Mouse (Mus musculus): ENCODE data around the gene Pold2. TPM values are rescaled to one million over a fixed set of nuclear protein-coding genes. Genes with fewer than 3 reads are reported as not detected.

Pold2 gene
- 61.0 TPM for total RNA-seq (2023)

GRCm38 (mm10) chr11:5877921-5878526, at the start of gene Pold2:
Gene Pold2 (minus strand): TSS chr11:5878292.

DNA sequence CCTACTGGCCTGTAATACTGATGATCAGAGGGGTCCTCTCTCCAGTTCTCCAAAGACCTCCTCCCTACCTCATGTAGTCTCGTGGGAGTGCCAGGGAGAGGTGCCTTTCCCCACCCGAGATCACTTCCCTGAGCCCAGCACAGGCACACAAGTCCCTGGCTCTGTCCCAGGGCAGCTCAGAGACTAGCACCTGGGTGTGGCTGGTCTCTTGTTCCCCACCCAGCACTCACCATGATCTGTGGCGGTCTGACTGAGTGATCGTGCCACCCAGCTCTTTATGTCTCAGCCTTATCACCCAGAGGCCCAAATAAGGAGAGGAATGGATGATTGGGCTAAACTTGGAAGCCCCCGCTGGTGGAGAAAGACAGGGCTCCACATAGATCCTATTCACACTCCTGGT, 20.4 kb upstream of the Pold2 start, which contains the start of gene Myl7:
TSS of gene Myl7 (minus strand) at position 252 of the 400 bp plus-strand sequence.

DNA sequence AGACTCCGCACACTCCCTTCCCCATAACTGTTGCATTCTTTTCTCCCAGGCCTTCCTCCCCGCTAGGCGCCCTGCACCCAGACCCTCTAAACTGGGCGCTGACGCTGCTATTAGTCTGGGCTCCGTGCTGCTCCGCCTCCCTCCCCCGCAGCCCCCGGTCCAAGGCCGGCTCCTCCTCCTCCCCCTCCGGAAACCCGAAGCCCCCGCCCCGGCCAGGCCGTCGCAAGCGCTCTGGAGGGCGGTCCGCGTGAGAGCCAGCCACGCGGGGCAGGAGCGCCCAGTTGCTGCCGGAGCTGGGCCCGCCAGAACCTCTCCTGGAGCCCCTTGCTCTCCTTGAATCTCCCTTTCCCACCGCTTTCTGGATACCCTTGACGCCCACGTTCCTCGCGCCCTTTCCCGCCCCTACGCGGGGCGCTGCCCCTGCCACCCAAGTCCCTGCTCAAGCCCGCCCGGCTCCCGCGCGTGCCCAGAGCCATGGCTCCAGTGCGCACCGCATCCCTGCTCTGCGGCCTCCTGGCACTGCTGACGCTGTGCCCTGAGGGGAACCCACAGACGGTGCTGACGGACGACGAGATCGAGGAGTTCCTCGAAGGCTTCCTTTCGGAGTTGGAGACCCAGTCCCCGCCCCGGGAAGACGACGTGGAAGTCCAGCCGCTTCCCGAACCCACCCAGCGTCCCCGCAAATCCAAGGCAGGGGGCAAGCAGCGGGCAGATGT, 16.3 kb downstream of the Pold2 start, which contains the start of gene Aebp1:
TSS of gene Aebp1 (plus strand) at position 270 of the 716 bp plus-strand sequence.

DNA sequence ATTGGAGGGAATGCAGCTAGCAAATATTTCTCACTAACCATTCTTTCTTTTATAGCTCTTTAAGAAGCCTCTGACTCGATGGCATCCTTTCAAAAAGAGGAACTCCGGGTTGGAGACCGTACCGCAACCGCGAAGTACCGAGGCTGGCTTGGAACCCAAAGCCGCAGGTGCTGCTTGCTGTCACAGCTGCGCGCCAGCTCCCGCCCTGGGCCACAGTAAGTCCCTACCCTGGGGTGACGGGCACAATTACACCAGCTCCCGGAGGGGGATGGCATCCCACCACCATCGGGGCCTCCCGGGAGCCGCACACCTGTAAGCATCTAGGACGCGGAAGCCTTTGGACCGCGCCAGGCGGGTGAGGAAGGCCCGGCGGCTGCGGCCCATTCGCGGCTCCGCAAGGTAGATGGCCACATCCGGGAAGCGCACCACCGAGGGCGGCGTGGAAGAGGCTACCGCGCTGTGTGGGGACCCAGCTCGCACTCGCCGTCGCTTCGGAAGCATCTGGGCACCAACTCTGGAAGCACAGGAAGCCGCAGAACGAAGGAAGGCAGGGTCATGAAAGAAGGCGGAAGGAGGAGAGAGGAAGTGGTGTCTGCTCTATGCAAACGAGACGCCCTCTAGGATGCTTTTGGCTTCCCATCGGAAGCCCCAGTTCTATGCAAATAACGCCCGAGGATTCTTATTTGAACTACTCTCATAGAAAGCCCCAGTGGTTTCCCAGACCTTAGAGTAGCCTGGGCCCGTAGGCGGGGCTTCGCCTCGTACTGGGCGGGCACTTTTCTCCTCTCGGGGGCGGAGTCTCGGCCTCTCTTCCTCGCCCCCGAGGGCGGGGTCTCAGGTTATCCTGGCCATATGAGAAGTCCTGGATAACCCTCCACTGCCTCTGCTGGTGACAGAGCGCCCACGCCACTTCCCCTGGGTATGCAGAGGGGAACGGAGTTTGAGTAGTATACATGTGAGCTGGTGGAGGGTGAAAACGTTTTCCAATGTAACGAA, 40.5 kb downstream of the Pold2 start, which contains the start of gene Polm:
TSS of gene Polm (minus strand) at position 766 of the 996 bp plus-strand sequence.

Other genes with a start within 250 kb of the Pold2 start
- gene Mrps24, start 162.6 kb downstream of the Pold2 start, total RNA-seq (2023) = 55.9 TPM
- 34.1 TPM for gene Urgcp, start 115.9 kb downstream of the Pold2 start, total RNA-seq (2023)
- 118 TPM for gene Dbnl, start 89.8 kb downstream of the Pold2 start, total RNA-seq (2023)
- gene Pgam2, start 74.6 kb downstream of the Pold2 start, total RNA-seq (2023) = not detected
- 36.3 TPM for gene Polm, start 40.3 kb downstream of the Pold2 start, total RNA-seq (2023)
- gene Aebp1, start 16.3 kb downstream of the Pold2 start, total RNA-seq (2023) = 0.35 TPM
- not detected for gene Myl7, start 20.5 kb upstream of the Pold2 start, total RNA-seq (2023)
- not detected for gene Gck, start 71.8 kb upstream of the Pold2 start, total RNA-seq (2023)
- 59.6 TPM for gene Ykt6, start 77.4 kb upstream of the Pold2 start, total RNA-seq (2023)
- gene Camk2b, start 188.1 kb upstream of the Pold2 start, total RNA-seq (2023) = 12.5 TPM